Mouse (Mus musculus): Measurements from ENCODE around the gene Chrna3. TPM values are rescaled to one million over a fixed set of nuclear protein-coding genes. Genes with fewer than 3 reads are reported as not detected.
A peak's percentile ranks its signal among the peaks of the same experiment; 100 is the strongest.

Gene Chrna3
- total RNA-seq (2021): 10 to 100 TPM in 1 of 2 experiments, 1 to 10 TPM in 1; 9.4 to 14.5 TPM
- long read RNA-seq, experiment 1, full-length matches to known transcripts: 8 of 10 reads
- long read RNA-seq, experiment 1, partial matches to known transcripts: 2 of 10 reads
- long read RNA-seq, experiment 1, other reads (novel, unspliced or antisense): 0 of 10 reads
- long read RNA-seq, experiment 2, full-length matches to known transcripts: 11 of 11 reads
- long read RNA-seq, experiment 2, partial matches to known transcripts: 0 of 11 reads
- long read RNA-seq, experiment 2, other reads (novel, unspliced or antisense): 0 of 11 reads

- DNase-seq: peak; percentile 35
Measured at GRCm38 (mm10) chr9:55026275-55026663, at the start of gene Chrna3. Chrna3 (minus strand) TSS chr9:55026562.

GRCm38 (mm10) chr9:55067965-55068265, 41.6 kb upstream of the Chrna3 start:
- DNase-seq: no peak

DNA sequence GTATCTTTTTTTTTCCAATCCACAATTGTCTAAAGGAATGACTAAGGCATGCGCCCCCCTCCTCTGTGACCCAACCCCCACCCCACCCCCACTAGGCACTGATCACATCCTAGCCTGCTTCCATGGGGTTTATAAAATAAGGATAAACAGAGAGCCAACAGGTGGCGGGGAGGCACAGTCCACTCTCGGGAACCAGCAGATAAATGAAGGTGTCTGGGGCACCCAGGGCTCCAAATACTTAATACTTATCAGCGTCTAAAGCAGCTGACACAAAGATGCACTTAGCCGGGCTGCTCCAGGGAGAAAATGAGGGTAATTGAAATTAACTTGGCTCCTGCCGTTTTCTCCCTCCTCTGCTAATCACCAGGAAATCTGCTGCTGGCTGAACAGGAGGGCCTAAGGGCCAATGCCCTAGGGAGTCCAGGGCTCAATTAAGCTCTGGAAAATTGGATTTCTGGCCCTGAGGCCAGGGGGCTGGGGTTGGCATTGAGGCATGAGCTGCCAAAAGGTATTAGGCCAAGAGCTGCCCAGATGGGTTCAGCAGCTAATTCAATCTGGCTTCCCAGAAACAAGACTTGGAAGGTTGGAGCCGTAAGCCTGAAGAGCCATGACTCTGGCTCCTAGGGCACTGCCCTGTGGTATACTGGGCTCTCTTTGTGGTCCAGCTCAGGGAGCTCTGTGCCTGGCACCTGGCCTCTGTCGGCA, 41.0 kb upstream of the Chrna3 start:
- peak; percentile 44 for DNase-seq

GRCm38 (mm10) chr9:55065241-55065640, 38.9 kb upstream of the Chrna3 start:
- no peak for DNase-seq

DNA sequence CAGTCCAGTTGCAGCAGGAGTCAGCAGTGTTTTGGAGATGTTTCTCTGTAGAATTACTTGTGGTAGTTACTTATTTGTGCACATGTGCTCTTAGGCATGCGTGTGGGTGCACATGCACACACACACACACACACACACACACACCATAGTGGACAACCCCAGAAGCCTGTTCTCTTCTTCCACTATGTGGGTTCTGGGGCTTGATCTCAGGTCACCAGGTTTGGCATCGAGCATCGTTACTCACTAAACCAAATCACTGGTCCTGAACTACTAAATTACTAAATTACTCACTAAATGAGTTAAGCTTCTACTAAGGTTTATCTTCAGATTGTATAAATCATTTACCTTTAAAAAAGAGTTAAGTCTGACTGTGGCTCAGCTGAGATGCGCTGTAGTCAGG, 31.7 kb upstream of the Chrna3 start:
- no peak for DNase-seq

DNA sequence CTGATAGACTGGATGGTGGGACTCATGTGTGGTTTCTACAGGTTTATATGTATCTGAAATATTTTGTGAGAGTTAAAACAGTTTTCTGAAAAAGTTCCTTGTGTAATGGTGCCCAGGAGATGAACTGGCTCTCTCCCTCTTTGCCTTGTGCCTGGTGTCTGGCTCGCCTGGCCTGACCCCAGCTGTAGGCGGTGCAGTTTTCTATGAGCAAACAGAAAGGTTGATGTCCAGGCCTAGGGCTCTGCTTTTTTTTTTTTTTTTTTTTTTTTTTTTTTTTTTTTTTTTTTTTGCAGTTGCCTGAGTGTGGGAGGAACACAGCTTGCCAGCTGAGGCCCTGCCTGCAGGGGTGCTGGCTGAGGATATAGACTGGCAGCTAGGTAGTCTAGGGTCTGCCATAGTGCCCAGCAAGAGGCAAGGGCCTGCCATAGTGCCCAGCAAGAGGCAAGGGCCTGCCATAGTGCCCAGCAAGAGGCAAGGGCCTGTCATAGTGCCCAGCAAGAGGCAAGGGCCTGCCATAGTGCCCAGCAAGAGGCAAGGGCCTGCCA, 29.1 kb upstream of the Chrna3 start:
- DNase-seq: no peak

DNA sequence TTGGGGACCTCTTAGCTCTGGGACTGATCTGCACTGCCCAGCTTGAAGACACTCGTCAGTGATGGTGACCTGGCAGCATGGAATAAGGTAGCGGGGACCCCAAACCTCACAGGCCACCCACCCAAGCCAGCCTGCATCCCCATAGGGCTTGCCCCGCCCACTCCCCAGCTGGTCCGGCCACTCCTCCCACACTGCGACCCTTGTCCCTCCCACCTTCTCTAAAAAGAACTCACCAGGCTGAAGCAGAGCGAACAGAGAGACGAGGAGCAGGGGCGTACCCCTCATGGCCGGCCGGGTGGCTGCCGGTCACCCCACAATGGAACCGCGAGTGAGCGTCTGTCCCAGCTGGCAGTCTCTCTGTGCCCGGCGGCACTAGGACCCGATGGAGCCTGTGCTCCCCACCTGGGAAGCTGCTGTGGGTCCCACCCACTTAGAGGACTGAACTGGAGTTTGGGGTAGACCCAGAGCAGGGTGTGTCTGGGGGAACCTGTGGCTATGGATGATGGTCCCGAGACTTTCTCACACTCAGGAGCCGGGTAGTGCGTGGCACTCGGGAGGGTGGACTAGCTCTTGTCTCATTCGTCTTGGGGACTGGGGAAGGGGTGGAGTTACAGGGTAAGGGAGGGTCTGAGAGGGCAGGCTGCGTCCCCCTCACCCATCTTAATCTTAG, 22.0 kb upstream of the Chrna3 start, which contains the start of gene Chrnb4:
Chrnb4 (minus strand) TSS at position 569 of the 670 bp plus-strand sequence.
- peak; percentile 40 for DNase-seq

DNA sequence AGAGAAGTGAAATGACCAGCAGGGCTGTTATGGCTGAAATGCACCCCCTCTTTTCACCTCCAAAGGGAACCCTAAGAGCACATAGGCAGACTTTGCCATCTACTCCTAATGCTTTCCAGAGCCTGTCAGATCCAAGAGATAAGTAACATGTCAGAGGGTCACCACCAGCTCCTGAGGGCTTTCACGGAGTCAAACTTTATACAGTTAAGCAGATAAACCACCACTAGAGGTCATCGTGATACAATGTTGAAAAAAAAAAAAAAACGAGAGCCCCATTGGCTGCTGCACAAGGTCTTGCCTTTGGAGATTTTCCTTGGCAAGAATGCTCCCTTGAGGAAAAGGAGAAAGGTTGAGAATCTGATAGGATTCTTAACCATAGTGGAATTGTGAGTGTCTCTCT, 20.4 kb upstream of the Chrna3 start:
- no peak for DNase-seq

GRCm38 (mm10) chr9:55045001-55045400, 18.6 kb upstream of the Chrna3 start:
- no peak for DNase-seq

GRCm38 (mm10) chr9:55043688-55044087, 17.3 kb upstream of the Chrna3 start:
- DNase-seq: no peak

- no peak for DNase-seq
Measured at GRCm38 (mm10) chr9:55041389-55041788, 15.0 kb upstream of the Chrna3 start.

GRCm38 (mm10) chr9:55039983-55040382, 13.6 kb upstream of the Chrna3 start:
- DNase-seq: no peak

GRCm38 (mm10) chr9:55038948-55039347, 12.6 kb upstream of the Chrna3 start:
- no peak for DNase-seq

DNA sequence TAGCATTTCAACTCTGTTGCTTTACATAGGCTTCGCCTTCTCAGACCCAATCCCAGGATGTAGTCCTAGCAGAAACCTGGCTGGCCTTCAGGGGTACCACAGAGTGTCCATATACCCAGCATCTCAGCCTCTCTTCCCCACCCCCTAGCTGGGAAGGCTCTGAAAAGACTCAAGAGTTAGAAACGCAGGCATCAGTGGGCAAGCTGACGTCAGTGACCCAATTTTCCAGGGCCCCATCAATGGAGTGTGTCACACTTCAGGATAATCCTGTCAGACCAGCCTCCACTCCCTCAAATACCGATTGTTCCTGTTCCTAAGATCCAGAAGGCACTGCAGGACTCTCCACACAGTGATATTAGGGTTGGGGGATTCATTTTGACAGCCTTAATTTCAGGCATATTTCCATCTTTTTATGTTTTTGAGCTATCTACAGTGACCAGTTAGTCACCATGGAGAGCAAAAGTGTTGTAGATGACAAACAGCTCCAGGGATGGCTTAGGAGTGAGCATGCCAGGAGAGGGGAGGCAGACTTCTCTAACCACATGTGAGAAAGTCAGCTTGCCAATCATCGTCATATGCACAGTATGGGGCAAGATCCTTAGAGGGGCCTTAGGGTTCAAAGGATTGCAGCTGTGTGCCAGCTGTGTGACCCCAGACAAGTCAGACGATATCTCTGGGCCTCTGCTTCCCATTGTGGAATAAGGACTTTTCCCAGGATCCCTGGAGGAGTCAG, 5.2 kb upstream of the Chrna3 start:
- no peak for DNase-seq

- no peak for DNase-seq
Measured at GRCm38 (mm10) chr9:55025534-55026274, 658 bp downstream of the Chrna3 start.

DNA sequence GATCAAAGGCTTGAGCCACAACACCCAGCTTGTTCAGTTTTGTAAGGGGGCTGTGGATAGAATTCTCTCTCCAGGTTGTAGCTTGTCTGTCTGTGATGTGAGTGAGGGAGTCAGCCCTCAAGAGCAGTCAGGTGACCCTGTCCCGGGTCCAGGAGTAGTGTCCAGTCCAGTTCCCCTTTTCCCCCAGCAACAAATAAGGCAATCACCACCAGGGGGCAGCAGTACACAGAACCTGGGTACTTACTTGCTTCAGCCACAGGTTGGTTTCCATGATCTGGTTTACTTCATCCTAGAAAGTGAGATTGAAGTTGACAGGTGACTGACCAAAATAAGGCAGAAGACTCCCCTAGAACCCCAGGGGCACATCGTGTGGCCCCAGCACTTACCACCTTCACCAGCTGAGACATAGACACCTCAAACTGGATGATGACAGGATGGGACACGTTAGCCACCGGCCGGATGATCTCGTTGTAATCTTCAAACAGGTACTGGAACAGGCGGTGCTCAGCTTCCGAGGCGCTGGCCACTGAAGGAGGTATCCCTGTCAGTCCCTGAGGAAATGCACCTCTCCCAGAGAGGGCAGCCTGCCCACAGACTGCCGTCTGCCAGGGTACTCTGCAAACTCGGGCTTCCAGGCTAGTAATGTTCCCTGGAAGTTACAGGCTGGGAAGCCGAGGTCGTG, 2.3 kb downstream of the Chrna3 start:
- DNase-seq: peak; percentile 91

DNA sequence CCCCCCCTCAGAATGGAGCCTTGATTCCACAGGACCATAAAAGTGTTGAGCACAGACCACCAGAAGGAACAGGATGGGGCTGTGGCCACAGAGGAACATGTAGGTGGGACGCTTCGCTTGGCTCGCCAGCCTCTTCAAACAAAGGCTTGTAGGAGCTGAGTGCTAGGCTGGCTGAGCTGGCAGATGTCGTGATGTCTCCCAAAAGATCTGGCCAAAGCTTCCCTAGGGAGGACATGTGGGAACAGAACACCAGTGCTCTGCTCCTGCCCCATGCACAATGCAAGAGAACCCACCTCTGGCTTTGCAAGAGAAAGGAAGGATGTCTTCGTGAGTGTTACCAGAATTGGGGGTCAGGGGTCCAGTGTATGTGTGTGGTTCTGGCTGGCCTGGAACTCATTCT, 3.0 kb downstream of the Chrna3 start:
- DNase-seq: no peak

GRCm38 (mm10) chr9:55016926-55017325, 9.4 kb downstream of the Chrna3 start:
- DNase-seq: peak; percentile 25

DNA sequence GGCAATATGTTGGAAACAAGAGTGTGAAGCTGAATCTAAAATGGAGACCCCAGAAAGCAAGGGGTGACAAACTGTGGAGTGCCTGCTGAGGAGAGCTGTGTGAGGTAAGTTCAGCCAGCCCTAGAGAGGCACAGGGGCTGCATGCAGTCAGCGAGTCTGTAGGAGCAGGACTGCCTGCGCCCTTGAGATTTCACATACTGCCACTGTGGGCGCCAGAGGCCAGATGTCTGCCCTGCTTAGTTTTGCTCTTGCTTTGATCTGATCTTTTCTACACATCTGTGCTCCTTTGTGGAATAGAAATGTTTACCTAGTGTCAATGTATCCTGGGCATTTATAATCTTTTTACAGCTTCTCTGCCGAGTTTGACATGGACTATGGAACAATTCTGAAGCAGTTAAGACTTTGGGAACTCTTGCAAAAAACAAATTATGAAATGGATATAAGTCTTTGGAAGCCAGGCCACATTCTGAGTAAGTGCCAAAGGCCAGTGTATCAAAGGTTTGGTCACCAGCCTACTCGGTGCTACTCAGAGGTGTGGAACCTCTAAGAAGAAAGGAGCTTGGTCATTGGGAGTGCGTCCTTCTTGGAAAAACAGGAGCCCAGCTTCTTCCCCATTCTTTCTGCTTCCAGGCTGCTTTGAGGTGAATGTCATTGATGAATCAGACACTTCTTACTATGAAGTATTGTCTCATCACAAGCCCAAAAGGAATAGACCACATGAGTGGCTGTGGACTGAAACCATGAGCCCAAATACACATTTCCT, 15.6 kb downstream of the Chrna3 start:
- DNase-seq: peak; percentile 36

DNA sequence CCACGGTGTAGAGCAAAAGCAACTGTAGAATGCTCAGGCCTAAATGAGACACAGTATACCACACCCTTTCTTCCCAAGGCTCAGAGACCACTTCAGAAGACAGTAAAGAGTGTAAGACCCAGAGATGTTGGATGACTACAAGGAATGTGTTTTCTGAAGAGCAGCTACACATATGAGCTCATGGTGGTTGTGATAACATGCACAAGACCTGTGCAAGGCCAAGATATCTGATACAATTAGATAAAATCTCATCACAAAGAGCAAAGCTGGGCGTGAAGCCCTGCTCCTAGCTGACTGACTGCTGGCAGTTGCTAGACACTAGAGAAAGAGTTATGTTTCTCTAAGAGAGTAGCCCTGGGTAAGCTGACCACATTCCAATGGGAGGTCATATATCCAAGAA, 16.7 kb downstream of the Chrna3 start:
- no peak for DNase-seq

Measured in adrenal gland, postnatal 10 days (tissue).